Mouse (Mus musculus): ENCODE measurements around the gene Sfmbt2. TPM values are rescaled to one million over a fixed set of nuclear protein-coding genes. Genes with fewer than 3 reads are reported as not detected.
A peak's percentile ranks its signal among the peaks of the same experiment; 100 is the strongest.

Gene Sfmbt2
- polyA plus RNA-seq, 1 experiment = 103 TPM

DNA sequence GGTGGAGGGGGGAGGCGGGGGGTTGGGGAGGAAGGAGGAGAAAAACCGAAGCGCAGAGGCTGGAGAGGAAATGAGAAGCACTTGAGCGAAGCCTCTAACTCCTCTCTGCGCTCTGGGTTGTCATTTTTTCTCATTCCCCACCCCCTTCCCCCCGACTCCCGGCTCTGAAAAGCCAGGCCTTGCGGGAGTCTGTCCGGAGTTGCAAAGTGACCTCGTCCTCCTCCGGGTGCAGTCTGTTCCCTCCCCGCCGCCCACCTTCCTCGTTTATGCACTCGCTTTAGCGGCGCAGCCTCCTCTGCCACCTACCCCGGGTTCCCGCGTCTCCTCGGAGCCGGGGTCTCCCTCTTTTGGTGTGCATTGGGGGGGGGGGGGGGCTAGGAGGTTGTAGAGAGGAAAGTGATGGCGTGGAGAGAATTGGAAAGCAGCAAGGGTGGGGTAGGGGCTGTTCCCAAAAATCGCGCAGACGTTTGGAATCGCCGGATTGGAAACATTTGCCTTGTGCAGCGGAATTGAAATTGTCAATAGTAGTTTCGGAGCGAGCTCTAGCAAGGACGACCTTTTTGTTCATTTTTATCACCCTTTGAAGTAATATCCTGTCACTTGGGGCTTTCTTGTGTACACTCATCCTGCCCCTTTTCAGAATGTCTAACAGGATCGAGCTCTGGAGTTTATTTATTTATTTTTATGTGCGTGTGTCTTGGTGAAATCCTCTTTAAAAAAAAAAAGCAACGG, 2.6 kb downstream of the Sfmbt2 start:
- peak overlapping the region; percentile 75 for H3K9ac ChIP-seq (ENCODE audit: low read depth, poor library complexity, severe bottlenecking)
- no peak for TF ChIP-seq CTCF (IDR thresholded peaks at IDR 0.05; ENCODE audit: low read depth, low read length)
- TF ChIP-seq EP300 (IDR thresholded peaks at IDR 0.05; ENCODE audit: insufficient read depth, low read depth, low read length) = no peak
- no peak for TF ChIP-seq POLR2A (IDR thresholded peaks at IDR 0.05; ENCODE audit: insufficient read depth, low read length)
- H3K4me1 ChIP-seq (ENCODE audit: control insufficient read depth, insufficient read depth, low read length) = no peaks in the 10 kb centered on the region
- peak overlapping the region; percentile 78 for H3K4me3 ChIP-seq (ENCODE audit: low read depth, low read length)
- H3K9me3 ChIP-seq (replicated peaks; ENCODE audit: control insufficient read depth, insufficient read depth, low read length, poor library complexity, severe bottlenecking) = no peaks in the 10 kb centered on the region
- no peaks in the 10 kb centered on the region for H3K36me3 ChIP-seq (ENCODE audit: control insufficient read depth, insufficient read depth, low read length, poor library complexity, severe bottlenecking)
- peaks cover 19% of the 10 kb centered on the region for H3K27me3 ChIP-seq (ENCODE audit: control insufficient read depth, insufficient read depth, low read length, poor library complexity, severe bottlenecking)
- H3K27ac ChIP-seq (ENCODE audit: insufficient read depth, low read length) = no peak overlapping the region

DNA sequence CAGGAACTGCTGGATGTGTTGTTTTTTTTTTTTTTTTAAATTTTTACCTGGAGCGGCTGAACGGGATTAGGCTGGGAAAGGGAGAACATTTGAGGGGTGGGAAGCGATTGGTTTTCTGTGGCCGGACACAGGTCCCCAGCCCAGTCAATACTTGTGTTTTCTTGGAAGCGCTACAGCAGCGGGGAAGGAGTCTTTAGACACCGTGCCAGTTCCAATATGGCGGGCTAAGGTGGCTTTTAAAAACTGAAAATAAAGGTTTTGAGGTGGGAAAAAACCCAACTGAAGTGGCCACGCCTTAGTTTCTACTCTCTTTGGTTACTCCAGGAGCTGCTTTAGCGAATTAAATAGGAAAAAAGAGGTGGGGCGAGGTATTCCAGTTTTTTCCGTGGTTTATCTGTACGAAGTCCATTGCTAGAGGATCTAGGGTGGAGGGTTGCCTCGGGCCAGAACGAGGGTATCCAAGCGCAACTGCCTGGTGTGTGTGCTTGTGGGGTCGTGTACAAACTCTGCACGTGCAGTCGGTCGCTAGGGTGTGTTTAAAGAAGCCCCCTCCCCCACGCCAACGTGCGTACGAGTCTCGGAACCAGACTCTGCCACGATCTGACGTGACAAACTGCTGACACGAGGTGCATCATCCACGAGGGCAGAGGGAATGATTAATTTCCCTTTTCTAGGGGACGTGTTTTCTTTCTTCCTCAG, 3.3 kb downstream of the Sfmbt2 start:
- TF ChIP-seq POLR2A (IDR thresholded peaks at IDR 0.05; ENCODE audit: insufficient read depth, low read length) = no peak
- TF ChIP-seq CTCF (IDR thresholded peaks at IDR 0.05; ENCODE audit: low read depth, low read length) = no peak
- TF ChIP-seq EP300 (IDR thresholded peaks at IDR 0.05; ENCODE audit: insufficient read depth, low read depth, low read length) = no peak
- Histone ChIP-seq H3K27ac (ENCODE audit: insufficient read depth, low read length) (no peak overlapping the region), H3K9ac (ENCODE audit: low read depth, poor library complexity, severe bottlenecking) (peak overlapping the region; percentile 75), H3K36me3 (ENCODE audit: control insufficient read depth, insufficient read depth, low read length, poor library complexity, severe bottlenecking) (no peaks in the 10 kb centered on the region), H3K27me3 (ENCODE audit: control insufficient read depth, insufficient read depth, low read length, poor library complexity, severe bottlenecking) (peaks cover 18% of the 10 kb centered on the region), H3K4me1 (ENCODE audit: control insufficient read depth, insufficient read depth, low read length) (no peaks in the 10 kb centered on the region), H3K9me3 (replicated peaks; ENCODE audit: control insufficient read depth, insufficient read depth, low read length, poor library complexity, severe bottlenecking) (no peaks in the 10 kb centered on the region), H3K4me3 (ENCODE audit: low read depth, low read length) (peak overlapping the region; percentile 70)

DNA sequence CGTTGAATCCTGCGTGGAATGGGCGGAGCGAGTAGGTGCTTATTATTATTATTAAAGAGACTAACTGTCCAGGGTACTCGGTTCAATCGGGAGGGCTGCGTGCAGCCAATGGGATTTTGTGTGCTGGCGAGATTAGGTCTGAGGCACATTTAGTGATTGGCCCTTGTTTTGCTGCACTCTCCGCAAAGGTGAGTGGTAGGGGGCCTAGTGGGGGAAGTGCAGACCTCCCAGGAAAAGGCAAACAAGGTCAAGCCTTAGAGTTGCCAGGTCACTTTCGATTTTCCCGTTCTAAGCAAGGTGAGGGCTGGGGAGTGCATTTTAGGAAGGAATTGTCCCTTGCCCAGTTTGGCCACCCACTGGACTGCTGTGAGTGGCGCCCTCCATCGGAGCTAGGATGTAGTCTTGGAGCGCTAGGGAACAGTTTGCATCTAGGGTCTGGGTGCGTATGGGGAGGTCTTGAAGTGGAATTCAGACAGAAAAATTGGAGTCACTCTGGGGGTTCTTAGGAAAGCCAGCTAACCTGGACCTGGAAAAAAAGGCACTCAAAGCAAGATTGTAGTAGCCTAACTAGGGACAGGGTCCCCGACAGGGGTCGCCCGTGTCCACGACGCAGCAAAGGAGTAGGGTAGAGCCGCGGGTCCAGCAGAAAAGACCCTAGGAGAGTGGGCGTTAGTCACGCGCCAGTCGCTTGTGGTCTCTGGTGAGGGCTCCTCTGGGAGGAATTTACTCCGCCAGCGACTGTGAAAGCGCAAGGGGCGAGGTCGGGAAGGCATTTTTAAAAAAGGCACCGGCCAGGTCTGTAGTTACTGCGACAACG, 4.1 kb downstream of the Sfmbt2 start:
- Histone ChIP-seq H3K9ac (ENCODE audit: low read depth, poor library complexity, severe bottlenecking) (peak overlapping the region; percentile 5; the same call in 1 of the 2 replicates), H3K27ac (ENCODE audit: insufficient read depth, low read length) (no peak overlapping the region), H3K27me3 (ENCODE audit: control insufficient read depth, insufficient read depth, low read length, poor library complexity, severe bottlenecking) (peaks cover 18% of the 10 kb centered on the region), H3K36me3 (ENCODE audit: control insufficient read depth, insufficient read depth, low read length, poor library complexity, severe bottlenecking) (no peaks in the 10 kb centered on the region), H3K4me1 (ENCODE audit: control insufficient read depth, insufficient read depth, low read length) (no peaks in the 10 kb centered on the region), H3K9me3 (replicated peaks; ENCODE audit: control insufficient read depth, insufficient read depth, low read length, poor library complexity, severe bottlenecking) (no peaks in the 10 kb centered on the region), H3K4me3 (ENCODE audit: low read depth, low read length) (peak overlapping the region; percentile 70)
- TF ChIP-seq EP300 (IDR thresholded peaks at IDR 0.05; ENCODE audit: insufficient read depth, low read depth, low read length) = no peak
- peak; percentile 29 for TF ChIP-seq CTCF (IDR thresholded peaks at IDR 0.05; ENCODE audit: low read depth, low read length)

DNA sequence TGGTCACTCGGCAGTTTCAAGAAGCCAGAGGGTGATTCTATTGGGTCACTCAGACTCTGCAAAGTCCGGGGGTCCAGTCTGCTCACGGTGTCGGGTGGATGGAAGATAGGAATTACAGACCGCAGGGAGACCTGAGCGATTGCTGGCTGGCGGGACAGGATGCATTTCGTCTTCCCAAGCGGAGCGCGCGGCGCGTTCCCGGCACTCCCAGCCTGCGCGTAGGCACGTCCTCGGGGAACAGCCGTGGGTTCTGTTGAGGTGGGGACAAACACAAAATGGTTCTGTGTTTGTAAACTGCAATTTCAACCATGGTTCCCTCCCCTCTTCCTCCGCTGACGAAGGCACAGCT, 4.7 kb downstream of the Sfmbt2 start:
- Histone ChIP-seq H3K27me3 (ENCODE audit: control insufficient read depth, insufficient read depth, low read length, poor library complexity, severe bottlenecking) (peaks cover 18% of the 10 kb centered on the region), H3K9ac (ENCODE audit: low read depth, poor library complexity, severe bottlenecking) (peak overlapping the region; percentile 5; the same call in 1 of the 2 replicates), H3K27ac (ENCODE audit: insufficient read depth, low read length) (no peak overlapping the region), H3K4me1 (ENCODE audit: control insufficient read depth, insufficient read depth, low read length) (no peaks in the 10 kb centered on the region), H3K9me3 (replicated peaks; ENCODE audit: control insufficient read depth, insufficient read depth, low read length, poor library complexity, severe bottlenecking) (no peaks in the 10 kb centered on the region), H3K36me3 (ENCODE audit: control insufficient read depth, insufficient read depth, low read length, poor library complexity, severe bottlenecking) (no peaks in the 10 kb centered on the region), H3K4me3 (ENCODE audit: low read depth, low read length) (peak overlapping the region; percentile 70)
- no peak for TF ChIP-seq CTCF (IDR thresholded peaks at IDR 0.05; ENCODE audit: low read depth, low read length)
- no peak for TF ChIP-seq POLR2A (IDR thresholded peaks at IDR 0.05; ENCODE audit: insufficient read depth, low read length)
- no peak for TF ChIP-seq EP300 (IDR thresholded peaks at IDR 0.05; ENCODE audit: insufficient read depth, low read depth, low read length)

DNA sequence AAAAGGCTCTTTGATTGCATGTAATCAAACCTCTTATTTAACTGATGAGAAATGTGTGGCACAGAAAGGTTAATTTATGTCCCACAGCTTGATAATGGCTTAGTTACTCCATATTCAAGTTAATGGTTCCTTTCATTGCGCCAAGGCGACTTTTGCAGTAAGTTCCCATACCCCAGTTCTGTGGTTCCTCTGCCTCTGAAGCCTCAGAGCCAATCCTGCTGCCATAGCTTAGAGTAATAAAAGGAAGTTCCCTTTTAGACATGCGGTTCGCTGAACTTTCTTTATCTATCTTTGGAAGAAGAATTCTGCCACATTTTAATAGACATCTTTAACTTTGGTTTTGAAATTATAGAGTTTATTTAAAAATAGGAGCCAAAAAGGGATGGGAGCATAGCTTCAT, 19.7 kb downstream of the Sfmbt2 start:
- no peaks in the 10 kb centered on the region for H3K4me1 ChIP-seq (ENCODE audit: control insufficient read depth, insufficient read depth, low read length)
- no peak overlapping the region for H3K9ac ChIP-seq (ENCODE audit: low read depth, poor library complexity, severe bottlenecking)
- peaks cover 1% of the 10 kb centered on the region; the same call in 1 of the 2 replicates for H3K27me3 ChIP-seq (ENCODE audit: control insufficient read depth, insufficient read depth, low read length, poor library complexity, severe bottlenecking)
- H3K9me3 ChIP-seq (replicated peaks; ENCODE audit: control insufficient read depth, insufficient read depth, low read length, poor library complexity, severe bottlenecking) = no peaks in the 10 kb centered on the region
- H3K27ac ChIP-seq (ENCODE audit: insufficient read depth, low read length) = no peak overlapping the region
- TF ChIP-seq EP300 (IDR thresholded peaks at IDR 0.05; ENCODE audit: insufficient read depth, low read depth, low read length) (no peak), POLR2A (IDR thresholded peaks at IDR 0.05; ENCODE audit: insufficient read depth, low read length) (no peak), CTCF (IDR thresholded peaks at IDR 0.05; ENCODE audit: low read depth, low read length) (no peak)
- no peak overlapping the region for H3K4me3 ChIP-seq (ENCODE audit: low read depth, low read length)
- 0 out of 2 replicates have a peak, but pooled peaks cover 4% of the 10 kb centered on the region for H3K36me3 ChIP-seq (ENCODE audit: control insufficient read depth, insufficient read depth, low read length, poor library complexity, severe bottlenecking)

Measured in ES-Bruce4 (cell line).